Mouse (Mus musculus): ENCODE data around the gene Vmn1r62.
"Not testable (repeated sequence)": the region's sequence is repeated elsewhere in the genome, so short reads cannot be mapped to it uniquely, and the experiment has no call there.

Gene Vmn1r62

GRCm38 (mm10) chr7:5673331-5673730 is at the start of gene Vmn1r62:
TSS of gene Vmn1r62 (plus strand) at chr7:5673631.
- not testable (repeated sequence) for DNase-seq (ENCODE audit: low spot score)

Measured in yolk sac, embryonic 10.5 days (tissue).